Mouse (Mus musculus) intestine, embryonic 15.5 days (tissue): ENCODE data around the gene Nob1. TPM values are rescaled to one million over a fixed set of nuclear protein-coding genes. Genes with fewer than 3 reads are reported as not detected.

Experiments used
- ATAC-seq: fragments of 200-750 bp; cut with Nextera tagmentation; 2 replicates; pipeline ENCODE4 v1.8.0; 2017; ENCODE audit warnings: moderate TSS enrichment, moderate library complexity
- H3K27ac ChIP-seq: fragments of 300-500 bp; sonication (generic); 2 replicates; pipeline ENCODE4 v1.5.1; 2015; ENCODE audit warnings: mild to moderate bottlenecking, inconsistent platforms
- H3K27me3 ChIP-seq: fragments of 300-500 bp; sonication (generic); replicated peaks from 2 replicates; pipeline ENCODE4 v1.6.1; 2015; ENCODE audit warnings: inconsistent platforms
- H3K36me3 ChIP-seq: fragments of 300-500 bp; sonication (generic); 2 replicates; pipeline ENCODE4 v1.6.1; 2015; ENCODE audit warnings: inconsistent platforms
- H3K4me1 ChIP-seq: fragments of 300-500 bp; sonication (generic); replicated peaks from 2 replicates; pipeline ENCODE4 v1.6.1; 2015; ENCODE audit warnings: inconsistent platforms
- H3K4me2 ChIP-seq: fragments of 300-500 bp; sonication (generic); replicated peaks from 2 replicates; pipeline ENCODE4 v1.6.1; 2015; ENCODE audit warnings: mild to moderate bottlenecking, inconsistent platforms
- H3K4me3 ChIP-seq: fragments of 300-500 bp; sonication (generic); replicated peaks from 2 replicates; pipeline ENCODE4 v1.5.1; 2015; ENCODE audit warnings: inconsistent platforms
- H3K9ac ChIP-seq: fragments of 300-500 bp; sonication (generic); 2 replicates; pipeline ENCODE4 v1.6.1; 2015; ENCODE audit warnings: inconsistent platforms
- H3K9me3 ChIP-seq: fragments of 300-500 bp; sonication (generic); 2 replicates; pipeline ENCODE4 v1.6.1; 2016; ENCODE audit warnings: inconsistent platforms
- WGBS: fragments of 180-500 bp; shearing (Covaris S2); methylation state at CpG from one replicate; pipeline ENCODE4 v1.1.7; 2015; 5-methylcytosine and 5-hydroxymethylcytosine counted together
- polyA plus RNA-seq: library from polyadenylated mRNA; unstranded; fragments of >200 nt; fragmentation: Nextera tagmentation; extraction: Ambion mirVana; gene quantifications from 2 replicates; pipeline ENCODE4 v1.2.1, GENCODE M21; 2015

The Nob1 gene
- polyA plus RNA-seq, 1 experiment from 2014 or later: 74.4 TPM

DNA sequence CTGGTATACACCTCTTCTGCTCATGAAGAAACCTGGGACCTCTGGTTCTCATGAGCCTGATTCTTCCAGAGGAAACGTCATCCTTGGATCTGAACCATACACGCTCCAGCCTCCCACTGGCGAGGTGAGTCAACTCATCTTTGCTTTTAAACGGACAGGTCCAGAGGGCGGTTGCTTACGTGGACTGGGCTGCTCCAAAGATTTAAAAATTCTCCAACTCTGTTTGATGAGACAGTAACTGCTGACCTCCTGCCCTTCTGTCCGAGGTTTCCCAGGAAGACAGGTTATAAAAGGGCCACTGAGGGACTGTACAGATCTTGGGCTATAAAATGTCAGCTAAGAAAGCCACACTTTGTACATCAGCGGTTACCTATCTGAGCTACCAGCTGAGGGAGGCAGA, 6.0 kb upstream of the Nob1 start:
- Histone ChIP-seq H3K9ac (no peak overlapping the region), H3K27ac (no peak overlapping the region), H3K4me2 (no peak overlapping the region), H3K4me1 (0 out of 2 replicates have a peak, but pooled peaks cover 4% of the 10 kb centered on the region), H3K9me3 (no peaks in the 10 kb centered on the region), H3K36me3 (no peaks in the 10 kb centered on the region), H3K4me3 (no peak overlapping the region), H3K27me3 (no peaks in the 10 kb centered on the region)
- ATAC-seq: no peak
- WGBS: 71% methylated on average over 8 of the region's 8 CpGs

DNA sequence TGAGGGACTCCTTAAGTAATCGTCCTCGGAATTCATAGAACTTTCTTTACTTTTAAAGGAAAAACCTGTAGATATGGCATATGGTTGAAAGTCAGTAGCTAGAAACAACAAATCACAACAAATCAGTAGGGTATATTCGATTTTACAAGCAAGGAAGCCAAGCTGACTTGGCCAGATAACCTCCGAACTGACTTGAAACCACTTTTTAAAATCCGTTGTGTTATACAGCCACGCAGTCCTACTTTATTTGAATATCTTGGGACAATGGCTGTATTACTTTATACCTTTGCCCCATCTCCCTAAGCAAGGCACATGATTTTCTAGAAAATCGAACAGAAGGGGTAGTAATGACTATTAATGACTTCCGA, 363 bp upstream of the Nob1 start:
- H3K4me3 ChIP-seq: 0 out of 2 replicates have a peak overlapping the region, but pooled peaks have one; percentile 85
- H3K9ac ChIP-seq: no peak overlapping the region
- no peak overlapping the region for H3K4me2 ChIP-seq
- H3K4me1 ChIP-seq: peaks cover 8% of the 10 kb centered on the region
- ATAC-seq: no peak
- H3K27ac ChIP-seq: no peak overlapping the region
- WGBS: 42% methylated on average over 8 of the region's 8 CpGs
- H3K27me3 ChIP-seq: no peaks in the 10 kb centered on the region
- no peaks in the 10 kb centered on the region for H3K9me3 ChIP-seq
- H3K36me3 ChIP-seq: 0 out of 2 replicates have a peak, but pooled peaks cover 5% of the 10 kb centered on the region

DNA sequence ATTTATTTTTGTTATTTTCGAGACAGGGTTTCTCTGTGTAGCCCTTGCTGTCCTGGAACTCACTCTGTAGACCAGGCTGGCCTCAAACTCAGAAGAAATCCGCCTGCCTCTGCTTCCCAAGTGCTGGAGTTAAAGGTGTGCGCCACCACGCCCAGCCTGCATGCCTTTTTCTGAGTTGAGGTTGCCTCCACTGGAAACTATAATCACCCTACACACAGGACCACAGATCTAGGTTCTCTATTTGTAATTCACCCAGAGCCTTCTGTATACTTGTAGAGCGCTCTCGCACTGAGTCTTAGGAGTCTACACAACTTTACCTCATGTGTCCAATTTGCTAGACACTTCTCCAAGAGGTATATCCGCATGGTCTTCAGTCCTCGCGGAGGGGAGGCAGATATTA, 675 bp downstream of the Nob1 start:
- peak; percentile 10; the same call in 1 of the 2 replicates for ATAC-seq
- Histone ChIP-seq H3K4me2 (peak overlapping the region; percentile 66), H3K36me3 (peaks cover 14% of the 10 kb centered on the region; the same call in 1 of the 2 replicates), H3K27ac (0 out of 2 replicates have a peak overlapping the region, but pooled peaks have one; percentile 72), H3K4me3 (peak overlapping the region; percentile 85), H3K9ac (peak overlapping the region; percentile 91), H3K27me3 (no peaks in the 10 kb centered on the region), H3K9me3 (no peaks in the 10 kb centered on the region), H3K4me1 (peaks cover 8% of the 10 kb centered on the region)
- WGBS: 26% methylated on average over 9 of the region's 9 CpGs

DNA sequence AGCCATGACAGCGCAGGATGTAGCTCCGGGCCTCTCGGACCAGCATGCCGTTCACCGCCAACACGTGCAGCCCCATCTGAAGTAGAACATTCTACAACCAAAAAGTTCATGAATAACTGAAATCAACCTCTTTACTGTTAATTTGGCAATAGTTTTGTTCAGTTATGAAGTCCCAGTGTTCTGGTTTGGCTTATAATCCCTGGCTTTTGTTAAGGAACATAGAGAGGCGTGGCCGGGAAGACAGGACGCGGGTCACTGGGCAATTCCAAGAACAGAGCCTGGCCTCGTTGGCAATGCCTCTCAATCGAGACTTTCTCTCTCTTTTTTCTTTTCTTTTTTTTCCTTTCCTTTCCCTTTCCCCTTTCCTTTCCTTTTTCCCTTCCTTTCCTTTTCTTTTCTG, 7.8 kb downstream of the Nob1 start:
- WGBS: 92% methylated on average over 12 of the region's 12 CpGs
- no peak for ATAC-seq
- H3K36me3 ChIP-seq: peaks cover 53% of the 10 kb centered on the region

DNA sequence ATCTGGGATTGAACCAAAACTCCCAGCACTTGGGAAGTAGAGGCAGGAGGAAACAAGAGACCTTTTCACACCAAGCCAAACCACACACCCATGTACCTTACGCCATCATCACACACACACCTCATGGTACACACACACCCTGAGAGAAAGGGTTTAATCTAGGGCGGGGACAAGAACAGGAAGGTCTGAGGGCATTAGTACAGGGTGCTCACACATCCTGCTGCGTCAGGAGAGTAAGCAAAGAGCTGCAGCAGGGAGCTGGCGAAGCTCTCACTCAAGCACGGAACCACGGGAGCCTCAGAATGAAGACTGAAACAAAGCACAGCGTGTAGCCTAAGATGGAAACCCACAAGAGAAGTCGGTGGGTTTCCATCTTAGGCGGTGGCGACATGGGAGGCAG, 11.0 kb downstream of the Nob1 start:
- Histone ChIP-seq H3K4me1 (no peaks in the 10 kb centered on the region), H3K27me3 (no peaks in the 10 kb centered on the region), H3K36me3 (peaks cover 54% of the 10 kb centered on the region), H3K9me3 (no peaks in the 10 kb centered on the region), H3K4me2 (no peak overlapping the region), H3K4me3 (no peak overlapping the region), H3K9ac (no peak overlapping the region), H3K27ac (no peak overlapping the region)
- no peak for ATAC-seq
- 89% methylated on average over 10 of the region's 10 CpGs for WGBS

More for the DNA sequence above, 7.8 kb downstream of the Nob1 start:
- Histone ChIP-seq H3K4me2 (no peak overlapping the region), H3K9me3 (no peaks in the 10 kb centered on the region), H3K27ac (no peak overlapping the region), H3K4me1 (no peaks in the 10 kb centered on the region), H3K9ac (no peak overlapping the region), H3K4me3 (no peak overlapping the region), H3K27me3 (no peaks in the 10 kb centered on the region)

DNA sequence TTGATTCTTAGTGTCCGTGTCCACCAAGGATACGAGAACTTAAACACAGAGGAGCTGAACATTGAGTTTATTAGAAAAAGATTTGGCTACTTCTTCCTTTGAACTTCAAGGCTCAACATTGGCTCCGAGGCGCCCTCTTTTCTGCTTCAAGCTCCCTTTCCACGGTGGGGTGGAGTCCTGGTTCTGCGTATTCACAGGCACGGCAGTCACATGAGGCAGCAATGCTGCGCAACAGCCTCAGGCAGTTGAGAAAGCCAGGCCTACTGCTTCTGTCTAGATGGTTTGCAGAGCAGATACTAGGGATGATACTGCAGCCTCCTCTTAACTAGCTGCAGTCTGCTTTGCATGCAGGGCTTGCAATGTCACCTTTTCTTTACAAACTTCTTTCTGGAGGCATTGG, 12.3 kb downstream of the Nob1 start:
- Histone ChIP-seq H3K4me1 (no peaks in the 10 kb centered on the region), H3K4me3 (no peak overlapping the region), H3K27me3 (no peaks in the 10 kb centered on the region), H3K9ac (no peak overlapping the region), H3K4me2 (no peak overlapping the region), H3K36me3 (peaks cover 49% of the 10 kb centered on the region), H3K27ac (no peak overlapping the region), H3K9me3 (no peaks in the 10 kb centered on the region)
- ATAC-seq: no peak
- WGBS: 89% methylated on average over 8 of the region's 8 CpGs

DNA sequence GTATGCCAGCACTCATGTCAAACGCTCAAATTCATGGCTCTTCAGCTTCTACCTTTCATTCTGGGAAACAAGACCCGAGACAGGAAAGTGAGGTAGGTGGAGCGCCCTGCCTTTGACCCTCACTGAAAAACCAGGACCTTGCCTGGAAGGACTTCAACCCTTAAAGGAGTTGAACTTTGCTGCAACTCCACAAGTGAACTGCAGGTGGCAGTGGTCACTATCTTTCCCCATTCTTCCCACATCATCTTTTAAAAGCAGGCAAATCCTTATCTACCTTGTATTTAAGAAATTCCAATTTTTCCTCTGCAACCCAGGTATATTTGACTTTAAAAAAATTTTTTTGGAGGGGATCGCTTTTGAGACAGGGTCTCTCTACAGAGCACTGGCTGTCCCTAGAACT, 13.5 kb downstream of the Nob1 start:
- H3K9me3 ChIP-seq: no peaks in the 10 kb centered on the region
- no peak overlapping the region for H3K4me2 ChIP-seq
- WGBS: 58% methylated on average over 4 of the region's 4 CpGs
- no peak overlapping the region for H3K27ac ChIP-seq
- no peak for ATAC-seq
- no peak overlapping the region for H3K9ac ChIP-seq
- peaks cover 44% of the 10 kb centered on the region for H3K36me3 ChIP-seq
- no peak overlapping the region for H3K4me3 ChIP-seq
- no peaks in the 10 kb centered on the region for H3K27me3 ChIP-seq
- no peaks in the 10 kb centered on the region for H3K4me1 ChIP-seq

DNA sequence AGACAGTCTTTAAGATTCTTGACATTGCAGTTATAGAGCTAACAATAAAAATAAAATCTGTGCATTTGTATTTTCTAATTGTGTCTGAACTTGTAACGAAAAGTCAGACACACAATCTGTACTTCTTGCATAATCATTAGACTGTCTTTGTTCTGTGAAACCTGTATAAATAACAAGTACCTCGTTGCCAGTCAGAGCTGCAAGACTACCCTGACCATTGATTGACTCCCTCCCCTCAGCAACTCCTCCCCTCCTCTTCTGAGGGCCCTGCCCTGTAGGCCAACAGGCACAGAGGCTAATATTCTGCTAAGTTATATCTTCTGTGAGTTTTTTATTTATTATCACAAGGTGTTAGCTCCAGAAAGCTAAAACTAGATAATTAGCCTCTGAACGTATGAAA, 18.9 kb downstream of the Nob1 start:
- Histone ChIP-seq H3K4me2 (no peak overlapping the region), H3K4me3 (no peak overlapping the region), H3K9me3 (no peaks in the 10 kb centered on the region), H3K4me1 (peaks cover 10% of the 10 kb centered on the region), H3K27ac (0 out of 2 replicates have a peak overlapping the region, but pooled peaks have one; percentile 27), H3K9ac (no peak overlapping the region), H3K36me3 (peaks cover 14% of the 10 kb centered on the region), H3K27me3 (no peaks in the 10 kb centered on the region)
- ATAC-seq: peak; percentile 39; the same call in 1 of the 2 replicates
- WGBS: 42% methylated on average over 3 of the region's 3 CpGs

DNA sequence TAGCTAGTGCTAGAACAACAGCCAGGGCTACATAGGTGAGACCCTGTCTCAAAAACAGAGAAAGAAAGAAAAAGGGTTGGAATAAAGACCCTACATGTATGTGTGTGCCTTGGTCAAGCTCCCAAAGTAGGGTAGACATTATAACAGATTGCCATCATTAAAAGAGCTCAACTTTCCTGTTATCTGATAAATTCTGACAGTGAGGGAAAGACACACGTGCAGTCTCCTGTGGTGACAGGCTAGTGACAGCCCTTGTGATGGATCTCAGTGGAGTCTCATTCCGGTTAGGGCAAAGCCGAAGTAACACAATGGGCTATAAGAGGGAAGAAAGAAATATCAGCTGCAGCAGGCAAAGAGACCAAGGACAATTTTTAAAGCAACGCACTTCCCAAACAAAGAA, 20.8 kb downstream of the Nob1 start:
- H3K36me3 ChIP-seq: no peaks in the 10 kb centered on the region
- no peaks in the 10 kb centered on the region for H3K9me3 ChIP-seq
- H3K4me1 ChIP-seq: peaks cover 10% of the 10 kb centered on the region
- ATAC-seq: no peak
- no peaks in the 10 kb centered on the region for H3K27me3 ChIP-seq
- 68% methylated on average over 4 of the region's 4 CpGs for WGBS
- H3K4me3 ChIP-seq: no peak overlapping the region
- no peak overlapping the region for H3K27ac ChIP-seq
- H3K4me2 ChIP-seq: no peak overlapping the region
- H3K9ac ChIP-seq: no peak overlapping the region

DNA sequence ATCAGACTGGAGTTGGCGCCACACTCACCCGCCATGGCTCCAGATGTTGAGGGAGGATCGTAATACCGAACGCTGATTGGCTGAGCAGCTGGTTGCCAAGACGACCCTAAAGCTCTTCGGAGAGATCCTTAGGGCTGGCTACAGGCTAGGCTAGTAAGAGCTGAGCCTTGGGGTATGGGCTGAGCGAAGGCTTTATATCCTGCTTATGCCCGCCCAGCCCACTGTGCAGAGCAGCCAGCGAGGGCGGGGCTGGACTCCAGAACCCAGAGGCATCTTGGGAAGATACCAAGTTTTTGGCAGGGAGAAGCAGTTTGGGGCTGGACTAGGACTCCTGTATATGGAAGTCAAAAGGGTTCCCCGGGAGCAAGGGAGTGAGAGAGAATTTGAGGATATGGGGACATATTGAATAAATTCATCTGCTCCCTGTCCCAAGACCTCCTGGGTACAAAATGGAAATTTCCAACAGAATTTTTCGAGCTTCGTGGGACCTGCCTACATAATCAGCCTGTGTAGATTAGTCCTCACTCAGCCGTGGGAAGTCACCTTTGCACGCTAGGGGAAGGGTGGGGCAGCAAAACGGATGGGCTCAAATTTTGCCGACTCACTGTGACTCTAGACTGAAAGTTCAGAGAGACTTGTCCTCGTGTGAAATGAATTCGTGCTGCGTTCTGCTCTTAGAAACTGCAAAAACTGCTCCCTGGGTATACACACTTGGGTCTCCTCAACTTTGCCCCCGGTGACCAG, 21.6 kb downstream of the Nob1 start, which contains the start of gene Nqo1:
Nqo1 (minus strand) TSS at position 169 of the 744 bp plus-strand sequence.
- H3K27ac ChIP-seq: no peak within 1 kb of the TSS; the same call in 1 of the 2 replicates
- 14% methylated on average over 22 of the region's 22 CpGs for WGBS
- no peaks in the 10 kb centered on the region for H3K9me3 ChIP-seq
- peak within 1 kb of the TSS; percentile 31 for H3K4me3 ChIP-seq
- H3K9ac ChIP-seq: no peak within 1 kb of the TSS
- H3K4me2 ChIP-seq: peak within 1 kb of the TSS; percentile 63
- peak; percentile 94 for ATAC-seq
- H3K27me3 ChIP-seq: no peaks in the 10 kb centered on the region
- no peaks in the 10 kb centered on the region for H3K36me3 ChIP-seq
- peaks cover 10% of the 10 kb centered on the region for H3K4me1 ChIP-seq

DNA sequence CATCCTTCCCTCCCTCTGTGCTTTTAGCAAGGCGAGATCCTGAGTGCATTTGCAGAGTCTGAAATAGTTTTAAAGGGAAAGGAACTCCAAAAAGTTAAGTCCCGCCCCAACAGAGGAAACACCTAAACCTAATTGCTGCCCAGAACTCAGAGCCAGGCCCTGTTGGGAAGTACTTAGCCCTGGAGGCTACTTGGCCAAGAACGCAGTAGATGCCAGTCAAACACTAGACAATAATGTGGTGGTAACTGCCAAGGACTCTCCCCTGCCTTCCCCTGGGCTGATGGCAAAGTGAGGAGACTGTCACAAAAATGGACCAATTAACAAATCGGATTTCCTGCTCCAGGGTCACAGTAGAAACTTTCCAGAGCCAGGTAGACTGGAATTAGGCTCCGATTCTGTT, 23.0 kb downstream of the Nob1 start:
- Histone ChIP-seq H3K9me3 (no peaks in the 10 kb centered on the region), H3K4me3 (no peak overlapping the region), H3K27ac (no peak overlapping the region), H3K4me1 (peaks cover 10% of the 10 kb centered on the region), H3K27me3 (no peaks in the 10 kb centered on the region), H3K9ac (no peak overlapping the region), H3K4me2 (no peak overlapping the region), H3K36me3 (no peaks in the 10 kb centered on the region)
- no peak for ATAC-seq
- WGBS: 75% methylated on average over 5 of the region's 5 CpGs

DNA sequence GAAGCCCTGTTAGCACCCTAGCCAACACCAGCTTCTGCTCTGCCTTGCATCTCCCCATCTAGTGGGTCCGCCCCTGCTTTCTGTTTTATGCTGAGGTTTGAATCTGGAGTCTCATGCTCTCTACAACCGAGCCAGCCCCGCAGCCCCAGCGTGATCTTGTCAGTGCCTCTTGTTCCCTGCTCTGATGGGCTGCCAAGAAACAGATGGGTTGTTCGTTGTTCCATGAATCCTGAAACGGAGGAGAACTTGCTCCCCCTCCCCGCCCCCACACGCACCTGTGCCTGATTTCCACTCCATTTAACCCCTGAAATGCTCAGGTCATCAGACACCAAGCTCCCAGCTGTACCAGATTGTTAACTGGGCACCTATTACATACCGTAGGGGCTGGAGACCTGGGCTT, 25.4 kb downstream of the Nob1 start:
- WGBS: 43% methylated on average over 9 of the region's 9 CpGs
- H3K4me1 ChIP-seq: peaks cover 10% of the 10 kb centered on the region
- H3K36me3 ChIP-seq: no peaks in the 10 kb centered on the region
- no peaks in the 10 kb centered on the region for H3K9me3 ChIP-seq
- H3K27ac ChIP-seq: no peak overlapping the region
- no peaks in the 10 kb centered on the region for H3K27me3 ChIP-seq
- no peak overlapping the region for H3K4me3 ChIP-seq
- no peak overlapping the region for H3K9ac ChIP-seq
- no peak overlapping the region for H3K4me2 ChIP-seq
- no peak for ATAC-seq

DNA sequence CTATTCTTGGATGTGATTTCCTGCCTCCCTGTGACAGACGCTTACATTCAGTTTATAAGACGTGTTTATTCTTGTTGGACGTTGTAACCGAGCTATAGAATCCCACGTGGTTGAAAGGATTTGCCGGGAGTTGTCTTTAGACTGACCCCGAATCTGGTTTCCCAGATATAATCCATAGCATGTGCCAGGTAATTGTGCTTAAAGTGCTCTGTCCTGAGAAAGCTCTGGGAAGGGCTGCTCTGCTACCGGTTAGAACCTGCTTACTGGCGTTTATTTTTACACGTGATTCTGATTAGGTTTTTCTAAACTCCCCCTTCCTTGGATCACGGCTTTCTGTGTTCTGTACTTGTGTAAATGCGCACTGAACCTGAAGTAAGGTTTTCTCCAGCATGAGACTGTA, 27.2 kb downstream of the Nob1 start:
- no peak for ATAC-seq
- Histone ChIP-seq H3K4me2 (no peak overlapping the region), H3K36me3 (no peaks in the 10 kb centered on the region), H3K4me3 (no peak overlapping the region), H3K9me3 (no peaks in the 10 kb centered on the region), H3K4me1 (peaks cover 1% of the 10 kb centered on the region; the same call in 1 of the 2 replicates), H3K27ac (no peak overlapping the region), H3K27me3 (no peaks in the 10 kb centered on the region), H3K9ac (no peak overlapping the region)
- WGBS: 41% methylated on average over 12 of the region's 12 CpGs
